Mouse (Mus musculus) brain, embryonic 18.5 days (tissue): Measurements from ENCODE around the gene Spdl1.

Experiments
- DNase-seq: peaks from one replicate; pipeline ENCODE4 v3.0.0-alpha.2; 2012; ENCODE audit warnings: low read depth, low spot score

Spdl1 gene

DNA sequence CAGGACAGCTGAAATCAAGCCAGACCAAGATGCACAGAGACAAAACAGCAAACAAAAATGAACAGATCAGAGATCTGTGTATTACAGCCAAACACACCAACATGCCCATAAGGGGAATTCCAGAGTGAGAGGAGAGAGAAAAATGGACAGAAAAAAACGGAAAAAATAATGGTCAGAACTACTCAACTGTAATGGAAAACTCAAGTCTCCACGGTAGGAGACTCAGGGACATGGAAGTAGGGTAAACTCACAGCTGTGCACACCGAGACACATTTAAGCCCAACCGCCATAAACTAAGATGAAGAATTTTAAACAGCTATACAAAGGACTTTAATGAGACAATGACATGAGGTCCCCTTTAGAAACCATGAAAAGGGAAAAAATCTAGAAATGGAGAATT is 73.9 kb downstream of the Spdl1 start:
- no peak for DNase-seq
